Mouse (Mus musculus) stomach, postnatal 0 days (tissue): ENCODE data around the gene Ppp6r1. TPM values are rescaled to one million over a fixed set of nuclear protein-coding genes. Genes with fewer than 3 reads are reported as not detected.
"Not testable (repeated sequence)": the region's sequence is repeated elsewhere in the genome, so short reads cannot be mapped to it uniquely, and the experiment has no call there.

Experiments used
- ATAC-seq: fragments of 200-750 bp; cut with Nextera tagmentation; 2 replicates; pipeline ENCODE4 v1.8.0; 2017; ENCODE audit not compliant: low FRiP score, low TSS enrichment
- DNase-seq: peaks from one replicate; pipeline ENCODE4 v3.0.0-alpha.2; 2016; ENCODE audit warnings: low spot score
- H3K27ac ChIP-seq: fragments of 300-500 bp; sonication (generic); replicated peaks from 2 replicates; pipeline ENCODE4 v1.5.1; 2014; ENCODE audit warnings: mild to moderate bottlenecking, control low read depth
- H3K27me3 ChIP-seq: fragments of 300-500 bp; sonication (generic); 2 replicates; pipeline ENCODE4 v1.6.1; 2014; ENCODE audit warnings: low read length; ENCODE audit not compliant: control insufficient read depth, insufficient read depth
- H3K36me3 ChIP-seq: fragments of 300-500 bp; sonication (generic); 2 replicates; pipeline ENCODE4 v1.6.1; 2014; ENCODE audit warnings: low read length, mixed read lengths; ENCODE audit not compliant: control insufficient read depth, insufficient read depth
- H3K4me1 ChIP-seq: fragments of 300-500 bp; sonication (generic); replicated peaks from 2 replicates; pipeline ENCODE4 v1.6.1; 2014; ENCODE audit warnings: antibody characterized with exemption; ENCODE audit not compliant: control insufficient read depth, insufficient read depth
- H3K4me2 ChIP-seq: fragments of 300-500 bp; sonication (generic); replicated peaks from 2 replicates; pipeline ENCODE4 v1.6.1; 2014; ENCODE audit warnings: low read depth, mild to moderate bottlenecking, control low read depth, moderate library complexity
- H3K4me3 ChIP-seq: fragments of 300-500 bp; sonication (generic); 2 replicates; pipeline ENCODE4 v1.5.1; 2014; ENCODE audit warnings: low read depth, low read length, control low read depth
- H3K9ac ChIP-seq: fragments of 300-500 bp; sonication (generic); 2 replicates; pipeline ENCODE4 v1.6.1; 2014; ENCODE audit warnings: mild to moderate bottlenecking, low read length, control low read depth, mixed read lengths
- H3K9me3 ChIP-seq: fragments of 300-500 bp; sonication (generic); 2 replicates; pipeline ENCODE4 v1.6.1; 2016; ENCODE audit warnings: low read length; ENCODE audit not compliant: control insufficient read depth
- CTCF ChIP-seq: IDR thresholded peaks from 2 replicates; pipeline ENCODE4 v1.5.1; 2016; ENCODE audit warnings: antibody characterized with exemption, low read depth, mild to moderate bottlenecking, moderate library complexity
- EP300 ChIP-seq: optimal IDR thresholded peaks from 2 replicates; pipeline ENCODE3; 2016; ENCODE audit warnings: antibody characterized with exemption
- WGBS: fragments of 180-500 bp; shearing (Covaris S2); extraction: QIAGEN DNeasy Blood & Tissue Kit; methylation state at CpG from one replicate; pipeline ENCODE4 v1.1.7; 2014; 5-methylcytosine and 5-hydroxymethylcytosine counted together
- polyA plus RNA-seq: library from polyadenylated mRNA; unstranded; fragments of >200 nt; fragmentation: Nextera tagmentation; extraction: Ambion mirVana; gene quantifications from 2 replicates; pipeline ENCODE4 v1.2.1, GENCODE M21; 2015

The Ppp6r1 gene
- polyA plus RNA-seq, 1 experiment from 2014 or later = 6.2 TPM

DNA sequence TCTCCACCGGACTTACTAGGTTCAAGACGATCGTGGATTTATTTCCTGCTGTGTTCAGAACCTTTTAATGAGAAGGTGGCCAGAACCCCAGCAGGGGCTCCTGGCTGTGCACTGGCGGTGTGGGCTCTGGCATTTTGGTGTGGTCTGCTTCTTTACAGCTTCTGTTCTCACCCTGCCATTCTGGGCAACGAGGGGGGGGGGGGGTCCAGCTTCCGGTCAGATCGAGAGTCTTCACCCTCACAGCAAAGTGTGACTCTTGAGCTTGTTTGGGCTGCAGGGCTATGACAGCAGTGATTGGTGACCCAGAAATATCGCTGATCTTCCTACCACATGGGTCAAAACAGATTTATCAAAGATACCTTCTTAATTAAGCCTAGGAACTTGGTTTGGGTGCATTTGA lies 46.4 kb downstream of the Ppp6r1 start:
- WGBS = 67% methylated on average over 8 of the region's 8 CpGs
- Histone ChIP-seq H3K27ac (no peak overlapping the region), H3K9me3 (no peaks in the 10 kb centered on the region), H3K36me3 (no peaks in the 10 kb centered on the region), H3K4me2 (no peak overlapping the region), H3K27me3 (no peaks in the 10 kb centered on the region), H3K4me1 (no peaks in the 10 kb centered on the region), H3K9ac (no peak overlapping the region), H3K4me3 (no peak overlapping the region)
- ATAC-seq (no peak), DNase-seq (no peak)
- TF ChIP-seq CTCF (no peak), EP300 (no peak)

DNA sequence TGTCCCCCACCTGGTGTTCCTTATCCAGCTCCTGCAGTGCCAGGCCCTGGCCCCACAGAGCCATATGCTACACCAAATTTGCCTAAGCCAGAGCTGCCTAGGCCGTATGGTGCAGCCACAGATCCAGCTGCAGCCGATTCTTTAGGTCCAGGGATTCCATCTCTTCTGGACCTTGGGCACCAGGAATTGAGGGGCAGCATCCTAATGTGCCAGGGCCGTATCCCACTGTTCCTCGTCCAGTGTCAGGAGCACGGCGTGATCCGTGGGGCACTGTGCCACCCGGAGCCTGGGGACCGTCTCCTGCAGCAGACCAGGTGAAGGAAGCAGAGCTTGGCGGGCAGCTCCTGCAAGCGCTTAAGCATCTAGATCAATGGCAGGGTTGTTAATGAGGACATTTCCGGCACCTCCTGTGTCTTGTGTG lies 46.9 kb downstream of the Ppp6r1 start:
- H3K27ac ChIP-seq = no peak overlapping the region
- H3K4me3 ChIP-seq = no peak overlapping the region
- no peak overlapping the region for H3K4me2 ChIP-seq
- no peaks in the 10 kb centered on the region for H3K36me3 ChIP-seq
- 83% methylated on average over 12 of the region's 12 CpGs for WGBS
- no peaks in the 10 kb centered on the region for H3K4me1 ChIP-seq
- H3K9ac ChIP-seq = no peak overlapping the region
- no peak for ATAC-seq
- no peaks in the 10 kb centered on the region for H3K27me3 ChIP-seq
- no peaks in the 10 kb centered on the region for H3K9me3 ChIP-seq
- no peak for DNase-seq
- TF ChIP-seq EP300 (no peak), CTCF (no peak)

DNA sequence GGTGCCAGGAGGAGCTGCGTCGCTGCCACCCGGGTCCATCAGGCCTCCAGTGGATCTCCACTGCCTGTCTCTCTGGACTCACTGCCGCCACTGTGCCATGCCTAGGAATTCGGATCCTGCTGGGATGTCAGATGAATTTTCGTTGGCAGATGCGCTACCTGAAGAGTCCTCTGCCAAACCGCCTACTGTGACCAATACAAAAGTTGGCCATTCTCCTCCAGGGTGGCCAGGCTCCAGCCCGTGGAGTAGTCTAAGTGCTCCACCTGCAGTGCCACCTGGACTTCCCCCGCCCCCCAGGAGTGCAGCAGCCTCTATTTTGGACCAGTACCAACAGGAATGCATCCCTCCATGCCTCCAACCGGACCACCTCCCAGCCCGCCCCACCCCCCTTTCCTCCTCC lies 47.3 kb downstream of the Ppp6r1 start:
- H3K4me2 ChIP-seq = no peak overlapping the region
- 84% methylated on average over 12 of the region's 12 CpGs for WGBS
- H3K4me1 ChIP-seq = no peaks in the 10 kb centered on the region
- H3K9ac ChIP-seq = no peak overlapping the region
- no peak overlapping the region for H3K4me3 ChIP-seq
- H3K27me3 ChIP-seq = no peaks in the 10 kb centered on the region
- TF ChIP-seq CTCF (no peak), EP300 (no peak)
- no peaks in the 10 kb centered on the region for H3K36me3 ChIP-seq
- no peaks in the 10 kb centered on the region for H3K9me3 ChIP-seq
- H3K27ac ChIP-seq = no peak overlapping the region
- no peak for ATAC-seq
- DNase-seq = no peak

DNA sequence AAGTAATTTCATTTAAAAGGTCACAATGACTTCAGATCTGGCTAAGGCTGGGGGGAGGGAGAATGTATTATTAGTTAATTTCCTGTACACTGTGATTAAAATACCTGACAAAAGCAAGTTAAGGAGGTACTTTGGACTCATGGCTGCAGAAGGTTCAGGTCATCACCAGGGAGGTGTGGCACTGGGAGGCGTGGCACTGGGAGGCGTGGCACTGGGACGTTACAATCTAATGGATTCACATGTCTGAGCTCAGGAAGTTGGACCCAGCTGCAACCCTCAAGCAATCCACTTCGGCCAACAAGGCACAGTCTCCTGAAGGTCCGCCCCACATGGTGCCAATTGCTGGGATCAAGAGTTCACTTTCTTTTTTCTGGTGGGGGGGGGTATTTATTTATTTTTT lies 50.8 kb downstream of the Ppp6r1 start:
- 58% methylated on average over 5 of the region's 5 CpGs for WGBS
- H3K9ac ChIP-seq = no peak overlapping the region
- no peak for TF ChIP-seq EP300
- TF ChIP-seq CTCF = no peak
- no peaks in the 10 kb centered on the region for H3K27me3 ChIP-seq
- no peaks in the 10 kb centered on the region for H3K36me3 ChIP-seq
- ATAC-seq = peak; percentile 74
- H3K4me2 ChIP-seq = no peak overlapping the region
- no peak overlapping the region for H3K27ac ChIP-seq
- no peak overlapping the region for H3K4me3 ChIP-seq
- no peaks in the 10 kb centered on the region for H3K9me3 ChIP-seq
- DNase-seq = peak; percentile 64
- no peaks in the 10 kb centered on the region for H3K4me1 ChIP-seq

DNA sequence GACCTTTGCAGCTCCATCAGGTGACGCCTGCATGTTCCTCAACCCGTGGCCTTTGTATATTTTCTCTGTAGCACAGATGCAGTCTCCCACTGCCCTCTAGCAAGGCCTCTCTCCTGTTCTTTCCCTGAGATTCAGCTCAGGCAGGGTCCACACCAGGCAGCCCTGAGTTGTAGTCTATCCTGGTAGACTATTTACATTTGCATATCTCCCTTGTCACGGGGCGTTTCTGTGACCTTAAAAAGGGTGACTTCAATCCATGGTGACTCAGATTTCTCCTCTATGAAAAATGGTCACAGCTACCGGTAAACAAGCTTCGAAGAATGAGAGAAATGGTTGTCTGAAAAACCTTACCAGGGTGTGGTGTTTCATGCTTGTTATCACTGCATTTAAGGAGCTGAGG lies 54.9 kb downstream of the Ppp6r1 start, which contains the start of gene Ptprh:
Ptprh (minus strand) TSS at position 169 of the 400 bp plus-strand sequence.
- no peaks in the 10 kb centered on the region for H3K27me3 ChIP-seq
- no peaks in the 10 kb centered on the region for H3K9me3 ChIP-seq
- H3K4me1 ChIP-seq = no peaks in the 10 kb centered on the region
- TF ChIP-seq EP300 = no peak
- no peak for TF ChIP-seq CTCF
- H3K27ac ChIP-seq = peak within 1 kb of the TSS; percentile 74
- H3K9ac ChIP-seq = no peak within 1 kb of the TSS
- WGBS = 38% methylated on average over 6 of the region's 6 CpGs
- no peak within 1 kb of the TSS for H3K4me3 ChIP-seq
- no peak within 1 kb of the TSS for H3K4me2 ChIP-seq
- ATAC-seq (peak; percentile 89), DNase-seq (peak; percentile 61)
- no peaks in the 10 kb centered on the region for H3K36me3 ChIP-seq

DNA sequence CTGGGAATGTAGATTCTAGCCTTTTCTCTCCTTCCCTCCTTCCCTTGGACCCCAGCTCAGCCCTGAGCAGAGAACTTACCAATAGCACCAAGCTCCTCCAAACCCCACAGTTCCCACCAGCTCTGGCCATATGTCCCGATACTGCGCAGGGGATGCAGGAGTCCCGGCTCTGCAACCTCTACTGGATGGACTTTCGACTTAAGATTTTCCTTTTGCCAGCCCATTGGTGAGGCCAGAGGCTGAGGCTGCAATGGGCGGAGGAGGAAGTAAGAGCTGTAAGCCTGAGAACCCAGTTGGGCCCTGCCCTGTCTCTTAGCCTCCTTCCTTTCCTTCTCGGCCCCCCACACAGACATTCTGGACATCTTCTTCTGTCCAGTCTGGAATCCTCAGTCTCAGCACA lies 55.9 kb downstream of the Ppp6r1 start:
- H3K4me2 ChIP-seq = no peak overlapping the region; the same call in 1 of the 2 replicates
- H3K4me1 ChIP-seq = no peaks in the 10 kb centered on the region
- no peaks in the 10 kb centered on the region for H3K27me3 ChIP-seq
- TF ChIP-seq CTCF (no peak), EP300 (no peak)
- H3K4me3 ChIP-seq = peak overlapping the region; percentile 8; the same call in 1 of the 2 replicates
- peak overlapping the region; percentile 74; the same call in 1 of the 2 replicates for H3K27ac ChIP-seq
- H3K36me3 ChIP-seq = no peaks in the 10 kb centered on the region
- WGBS = 80% methylated on average over 6 of the region's 6 CpGs
- no peak overlapping the region for H3K9ac ChIP-seq
- DNase-seq (peak; percentile 60), ATAC-seq (peak; percentile 78)
- H3K9me3 ChIP-seq = no peaks in the 10 kb centered on the region

DNA sequence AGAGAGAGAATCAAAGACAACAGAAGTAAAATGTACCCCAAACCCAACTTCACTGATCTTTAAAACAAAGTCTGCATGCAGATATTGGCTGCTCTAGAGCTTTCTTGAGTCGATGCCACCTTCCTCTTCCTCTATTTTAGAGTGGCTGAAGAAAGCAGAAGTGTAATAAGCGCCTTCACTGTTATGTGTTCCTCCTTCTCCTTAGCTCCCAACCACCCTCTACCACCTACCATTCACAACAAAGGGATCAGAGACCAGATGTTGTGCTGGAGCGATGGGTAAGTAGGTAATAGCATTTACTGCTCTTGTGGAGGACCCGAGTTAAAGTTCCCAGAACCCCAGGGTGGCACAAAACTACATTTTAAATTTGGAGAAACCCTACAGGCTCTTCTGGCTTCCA lies 61.8 kb downstream of the Ppp6r1 start:
- WGBS = 62% methylated on average over 4 of the region's 4 CpGs
- DNase-seq, H3K4me2 ChIP-seq, H3K9ac ChIP-seq, H3K4me1 ChIP-seq, H3K9me3 ChIP-seq, H3K27me3 ChIP-seq, ATAC-seq, H3K27ac ChIP-seq, H3K4me3 ChIP-seq, H3K36me3 ChIP-seq: not testable (repeated sequence)

Other genes with a start within 250 kb of the Ppp6r1 start
- 29.0 and 30.0 TPM in 2 replicates for gene Rdh13, start 213.4 kb downstream of the Ppp6r1 start, polyA plus RNA-seq
- 25.2 and 33.3 TPM in 2 replicates for gene Eps8l1, start 198.3 kb downstream of the Ppp6r1 start, polyA plus RNA-seq
- 39.5 and 44.4 TPM in 2 replicates for gene Ppp1r12c, start 157.3 kb downstream of the Ppp6r1 start, polyA plus RNA-seq
- 15.5 and 16.5 TPM in 2 replicates for gene Tnnt1, start 142.6 kb downstream of the Ppp6r1 start, polyA plus RNA-seq
- 24.4 and 30.4 TPM in 2 replicates for gene Tnni3, start 134.8 kb downstream of the Ppp6r1 start, polyA plus RNA-seq
- 0.89 and 0.98 TPM in 2 replicates for gene Dnaaf3, start 126.6 kb downstream of the Ppp6r1 start, polyA plus RNA-seq
- 6.7 and 7.2 TPM in 2 replicates for gene Syt5, start 111.5 kb downstream of the Ppp6r1 start, polyA plus RNA-seq
- gene Ptprh, start 55.0 kb downstream of the Ppp6r1 start, polyA plus RNA-seq = 1.9 TPM in 2 replicates
- gene Tmem86b, start 27.6 kb downstream of the Ppp6r1 start, polyA plus RNA-seq = 0.22 and 0.23 TPM in 2 replicates
- 59.1 and 60.7 TPM in 2 replicates for gene Hspbp1, start 26.0 kb upstream of the Ppp6r1 start, polyA plus RNA-seq
- gene Brsk1, start 31.6 kb upstream of the Ppp6r1 start, polyA plus RNA-seq = 0.36 and 0.42 TPM in 2 replicates
- 2.2 and 2.4 TPM in 2 replicates for gene Tmem150b, start 66.2 kb upstream of the Ppp6r1 start, polyA plus RNA-seq
- 31.8 and 32.5 TPM in 2 replicates for gene Kmt5c, start 81.1 kb upstream of the Ppp6r1 start, polyA plus RNA-seq
- 43.1 and 46.5 TPM in 2 replicates for gene Cox6b2, start 94.1 kb upstream of the Ppp6r1 start, polyA plus RNA-seq
- gene Fam71e2, start 112.3 kb upstream of the Ppp6r1 start, polyA plus RNA-seq = not detected in 2 replicates
- 0.42 and 0.65 TPM in 2 replicates for gene Il11, start 123.8 kb upstream of the Ppp6r1 start, polyA plus RNA-seq
- gene Tmem190, start 123.9 kb upstream of the Ppp6r1 start, polyA plus RNA-seq = 0.42 and 0.80 TPM in 2 replicates
- gene Tmem238, start 130.6 kb upstream of the Ppp6r1 start, polyA plus RNA-seq = 69.0 and 70.7 TPM in 2 replicates
- 322 and 359 TPM in 2 replicates for gene Rpl28, start 133.9 kb upstream of the Ppp6r1 start, polyA plus RNA-seq
- gene Ube2s, start 153.6 kb upstream of the Ppp6r1 start, polyA plus RNA-seq = 95.5 and 111 TPM in 2 replicates
- gene Shisa7, start 185.7 kb upstream of the Ppp6r1 start, polyA plus RNA-seq = 0.15 and 0.16 TPM in 2 replicates
- 17.5 and 21.7 TPM in 2 replicates for gene Isoc2b, start 211.2 kb upstream of the Ppp6r1 start, polyA plus RNA-seq
- gene Isoc2a, start 218.1 kb upstream of the Ppp6r1 start, polyA plus RNA-seq = 0.56 and 0.67 TPM in 2 replicates
- not detected in 2 replicates for gene Gm36210, start 247.5 kb upstream of the Ppp6r1 start, polyA plus RNA-seq